Mouse (Mus musculus) neural tube, embryonic 11.5 days (tissue): ENCODE measurements at regions not wholly inside any gene's neighbourhood (a gene's known extent, or its start where the extent isn't known, plus 50 kb on each side); places are given as distances from the start of the nearest gene placed in this dataset.
"Not testable (repeated sequence)": the region's sequence is repeated elsewhere in the genome, so short reads cannot be mapped to it uniquely, and the experiment has no call there.

Experiments used
- ATAC-seq: fragments of 200-750 bp; cut with Nextera tagmentation; 2 replicates; pipeline ENCODE4 v1.8.0; 2017; ENCODE audit warnings: moderate number of reproducible peaks, mild to moderate bottlenecking, moderate TSS enrichment, moderate library complexity; ENCODE audit not compliant: insufficient read depth, low FRiP score, low TSS enrichment
- DNase-seq: peaks from one replicate; pipeline ENCODE4 v3.0.0-alpha.2; 2015; ENCODE audit warnings: low spot score
- H3K27ac ChIP-seq: fragments of 300-500 bp; sonication (generic); 2 replicates; pipeline ENCODE4 v1.5.1; 2014; ENCODE audit warnings: low read depth, mild to moderate bottlenecking, low read length
- H3K27me3 ChIP-seq: fragments of 300-500 bp; sonication (generic); 2 replicates; pipeline ENCODE4 v1.6.1; 2014; ENCODE audit warnings: mild to moderate bottlenecking, low read length, mixed read lengths; ENCODE audit not compliant: control insufficient read depth, insufficient read depth
- H3K36me3 ChIP-seq: fragments of 300-500 bp; sonication (generic); 2 replicates; pipeline ENCODE4 v1.6.1; 2014; ENCODE audit warnings: mild to moderate bottlenecking, low read length, moderate library complexity, mixed read lengths; ENCODE audit not compliant: control insufficient read depth, insufficient read depth
- H3K4me1 ChIP-seq: fragments of 300-500 bp; sonication (generic); 2 replicates; pipeline ENCODE4 v1.6.1; 2014; ENCODE audit warnings: low read length, mixed read lengths; ENCODE audit not compliant: control insufficient read depth, insufficient read depth
- H3K4me2 ChIP-seq: fragments of 300-500 bp; sonication (generic); 2 replicates; pipeline ENCODE4 v1.6.1; 2014; ENCODE audit warnings: low read depth, mild to moderate bottlenecking, moderate library complexity
- H3K4me3 ChIP-seq: fragments of 300-500 bp; sonication (generic); 2 replicates; pipeline ENCODE4 v1.5.1; 2014; ENCODE audit warnings: low read depth, low read length
- H3K9ac ChIP-seq: fragments of 300-500 bp; sonication (generic); 2 replicates; pipeline ENCODE4 v1.6.1; 2014; ENCODE audit warnings: mild to moderate bottlenecking, low read length
- H3K9me3 ChIP-seq: fragments of 300-500 bp; sonication (generic); 2 replicates; pipeline ENCODE4 v1.6.1; 2016; ENCODE audit warnings: low read length; ENCODE audit not compliant: control insufficient read depth
- WGBS: fragments of 180-500 bp; shearing (Covaris S2); extraction: QIAGEN DNeasy Blood & Tissue Kit; methylation state at CpG from one replicate; pipeline ENCODE4 v1.1.7; 2014; 5-methylcytosine and 5-hydroxymethylcytosine counted together

- no peak overlapping the region for H3K9ac ChIP-seq
- H3K27ac ChIP-seq, result no peak overlapping the region
- ATAC-seq (peak; percentile 48; the same call in 1 of the 2 replicates), DNase-seq (no peak)
- no peaks in the 10 kb centered on the region for H3K27me3 ChIP-seq
- no peaks in the 10 kb centered on the region for H3K36me3 ChIP-seq
- H3K4me3 ChIP-seq, result no peak overlapping the region
- H3K4me2 ChIP-seq, result no peak overlapping the region
- 37% methylated on average over 4 of the region's 4 CpGs for WGBS
- no peaks in the 10 kb centered on the region for H3K4me1 ChIP-seq
- no peaks in the 10 kb centered on the region for H3K9me3 ChIP-seq
Observed at GRCm38 (mm10) chr9:15420677-15421076, 63.1 kb upstream of the Cep295 start.

- Histone ChIP-seq H3K9ac (no peak overlapping the region), H3K4me3 (no peak overlapping the region), H3K4me1 (no peaks in the 10 kb centered on the region), H3K9me3 (no peaks in the 10 kb centered on the region), H3K27ac (no peak overlapping the region), H3K4me2 (no peak overlapping the region), H3K36me3 (no peaks in the 10 kb centered on the region), H3K27me3 (no peaks in the 10 kb centered on the region)
- no peak for ATAC-seq
- no peak for DNase-seq
- 46% methylated on average over 10 of the region's 10 CpGs for WGBS
Observed at GRCm38 (mm10) chr9:15421864-15422263, 64.3 kb upstream of the Cep295 start.

GRCm38 (mm10) chr9:15434279-15434678, 59.0 kb upstream of the Smco4 start:
- ATAC-seq, DNase-seq: not testable (repeated sequence)
- WGBS, result 72% methylated on average over 11 of the region's 11 CpGs

GRCm38 (mm10) chr9:15439319-15439980, 53.8 kb upstream of the Smco4 start:
- Histone ChIP-seq H3K9me3 (no peaks in the 10 kb centered on the region), H3K4me3 (no peak overlapping the region), H3K36me3 (no peaks in the 10 kb centered on the region), H3K27ac (no peak overlapping the region), H3K9ac (no peak overlapping the region), H3K4me1 (no peaks in the 10 kb centered on the region), H3K4me2 (no peak overlapping the region), H3K27me3 (no peaks in the 10 kb centered on the region)
- ATAC-seq (no peak), DNase-seq (no peak)
- WGBS, result 70% methylated on average over 4 of the region's 4 CpGs

More at GRCm38 (mm10) chr9:15434279-15434678, 59.0 kb upstream of the Smco4 start:
- H3K27ac ChIP-seq, H3K4me2 ChIP-seq, H3K9me3 ChIP-seq, H3K9ac ChIP-seq, H3K36me3 ChIP-seq, H3K4me3 ChIP-seq, H3K4me1 ChIP-seq, H3K27me3 ChIP-seq: not testable (repeated sequence)

- H3K9me3 ChIP-seq, result no peaks in the 10 kb centered on the region
- WGBS, result 92% methylated on average over 4 of the region's 4 CpGs
- H3K27me3 ChIP-seq, result no peaks in the 10 kb centered on the region
- H3K36me3 ChIP-seq, result no peaks in the 10 kb centered on the region
- no peak overlapping the region for H3K4me3 ChIP-seq
- ATAC-seq, result no peak
- no peaks in the 10 kb centered on the region for H3K4me1 ChIP-seq
- H3K4me2 ChIP-seq, result no peak overlapping the region
- no peak for DNase-seq
- H3K9ac ChIP-seq, result no peak overlapping the region
- no peak overlapping the region for H3K27ac ChIP-seq
Observed at GRCm38 (mm10) chr9:15442131-15442530, 51.1 kb upstream of the Smco4 start.
